Mouse (Mus musculus) liver, postnatal 0 days (tissue): Measurements from ENCODE around the gene Scml4.

Source experiments
- CTCF ChIP-seq: sonication (generic); IDR thresholded peaks from 2 replicates; pipeline ENCODE4 v1.5.1; 2016; ENCODE audit warnings: antibody characterized with exemption, low read depth
- EP300 ChIP-seq: IDR thresholded peaks from 2 replicates; pipeline ENCODE4 v1.6.1; 2016; ENCODE audit warnings: antibody characterized with exemption, low read depth, mild to moderate bottlenecking

- TF ChIP-seq CTCF (no peak), EP300 (no peak)
These were observed 124.7 kb downstream of the Scml4 start for GRCm38 (mm10) chr10:42984886-42985285.
